Mouse (Mus musculus) gastrocnemius, postnatal 14 days (tissue): Measurements from ENCODE around the gene Etnk1. TPM values are rescaled to one million over a fixed set of nuclear protein-coding genes. Genes with fewer than 3 reads are reported as not detected.

Experiments
- DNase-seq: peaks from one replicate; pipeline ENCODE4 v3.0.0; 2021; ENCODE audit warnings: mixed read lengths
- intact Hi-C: fragments of 180-260 bp; cut with DNase I; formaldehyde crosslinking; loops from one replicate; pipeline ENCODE4 v1.15.1; 2025; ENCODE audit warnings: low total_unique reads
- total RNA-seq, 2 experiments: library from RNA; stranded (reverse); gene quantifications; 2 replicates each; pipeline ENCODE4 v1.2.3; 2021

Etnk1 gene
- total RNA-seq, 2 experiments from 2014 or later: 14.3 to 14.6 TPM

DNA sequence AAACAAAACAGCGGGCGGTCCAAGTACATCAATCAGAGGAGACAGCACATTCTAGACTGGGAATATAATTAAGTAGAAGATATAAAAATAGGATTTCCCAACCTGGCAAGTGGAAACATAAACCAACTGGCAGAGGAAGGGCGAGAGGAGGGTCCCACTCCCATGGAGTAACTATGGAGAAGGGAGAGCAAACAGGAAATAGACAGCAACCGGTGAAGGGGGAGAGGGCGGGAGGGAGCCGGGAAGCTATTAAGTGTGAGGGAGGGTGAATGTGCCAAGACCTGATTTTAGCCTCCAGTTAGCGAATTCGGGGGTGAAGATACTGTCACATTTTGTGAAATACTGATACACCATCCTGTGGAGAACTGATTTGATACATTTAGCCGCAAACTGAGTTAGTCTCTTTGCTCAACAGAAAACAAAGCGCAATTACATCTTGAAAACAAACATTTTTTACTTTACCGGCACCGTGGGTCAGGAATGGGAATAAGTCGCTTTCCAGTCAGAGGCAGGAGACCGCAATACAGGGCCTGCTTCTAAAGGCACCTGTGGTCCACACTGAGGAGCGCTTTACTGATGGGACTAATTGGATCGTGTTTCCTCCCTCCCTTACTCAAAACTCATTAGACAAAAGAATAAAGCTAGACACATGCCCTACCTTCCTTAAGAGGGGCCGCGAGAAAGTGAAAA lies 93.0 kb downstream of the Etnk1 start:
- no peak for DNase-seq
- intact Hi-C loops: no loop called here

DNA sequence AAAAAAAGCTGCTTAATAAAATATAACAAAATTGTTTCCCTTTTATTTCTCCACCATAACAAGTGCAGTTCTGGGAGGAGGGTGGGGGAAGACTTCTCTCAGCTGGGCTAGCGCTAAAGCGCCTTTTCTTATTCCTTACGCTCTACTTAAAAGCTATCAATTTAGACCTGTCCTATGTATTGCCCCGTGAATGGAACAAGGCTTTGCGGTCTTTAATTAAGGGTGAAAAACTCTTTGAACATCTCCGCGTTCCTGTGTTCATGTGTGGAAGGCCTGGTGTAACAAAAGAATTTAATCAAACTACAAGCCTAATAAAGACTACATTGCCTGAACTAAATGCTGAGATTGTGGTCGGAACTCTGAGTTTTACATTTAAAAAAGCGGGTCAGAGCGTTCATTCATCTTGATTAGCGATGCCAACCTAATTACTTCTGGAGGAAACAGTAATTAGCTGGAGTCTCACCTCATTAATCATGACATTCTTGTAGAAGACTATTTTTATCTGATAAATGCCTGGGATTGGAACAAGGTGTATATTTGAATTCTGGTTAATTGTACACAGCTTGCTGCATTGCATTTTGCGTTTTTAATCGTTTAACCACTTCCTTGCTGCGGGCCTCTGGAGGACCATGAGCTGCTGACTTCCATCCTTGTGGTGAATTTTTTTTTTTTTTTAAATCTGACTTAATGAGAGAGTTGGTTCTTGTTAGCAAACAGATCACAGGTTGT lies 93.7 kb downstream of the Etnk1 start:
- intact Hi-C loops: no loop called here
- DNase-seq: no peak

DNA sequence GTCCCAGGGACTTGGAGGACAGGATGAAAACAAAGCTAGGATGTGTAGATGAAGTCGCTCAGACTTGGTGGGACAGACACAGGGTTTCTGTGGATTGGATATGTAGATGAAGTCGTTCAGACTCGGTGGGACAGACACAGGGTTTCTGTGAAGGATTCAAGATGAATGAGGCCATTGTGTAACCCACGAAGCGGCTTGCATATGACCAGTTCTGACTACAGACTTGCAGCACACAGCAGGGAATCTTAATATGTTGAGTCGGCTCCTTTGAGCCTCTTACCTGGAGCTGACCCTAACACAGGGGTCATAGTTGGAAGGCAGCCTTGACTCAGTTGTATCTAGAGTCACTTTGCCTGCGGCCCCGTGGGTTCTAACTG lies 94.3 kb downstream of the Etnk1 start:
- intact Hi-C loops: no loop called here
- no peak for DNase-seq

GRCm38 (mm10) chr6:143265482-143265881 lies 98.5 kb downstream of the Etnk1 start:
- intact Hi-C loops: no loop called here
- no peak for DNase-seq

DNA sequence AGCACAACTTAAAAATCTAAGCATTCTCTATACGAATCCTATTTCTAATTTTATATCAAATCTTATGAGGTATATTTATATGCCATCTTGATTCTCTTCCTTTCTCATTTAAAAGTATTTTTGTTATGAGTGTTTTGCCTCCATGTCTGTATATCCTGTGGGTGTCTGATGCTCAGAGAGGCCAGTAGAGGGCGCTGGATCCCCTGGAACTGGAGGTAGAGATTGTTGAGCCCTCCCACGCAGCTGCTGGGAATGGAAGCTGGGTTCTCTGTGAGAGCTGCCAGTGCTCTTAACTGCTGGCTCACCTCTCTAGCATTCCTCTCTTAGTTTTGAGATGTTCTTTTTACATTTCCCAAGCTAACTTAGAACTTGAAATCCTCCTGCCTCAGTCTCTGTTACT lies 112.2 kb downstream of the Etnk1 start:
- intact Hi-C loops: no loop called here
- DNase-seq: no peak

Other genes with a start within 250 kb of the Etnk1 start
- gene St8sia1, start 202.8 kb upstream of the Etnk1 start, total RNA-seq: under 1 TPM; 0.16 to 0.42 TPM
- gene C2cd5, start 67.1 kb upstream of the Etnk1 start, total RNA-seq: 10 to 100 TPM; 12.1 to 12.6 TPM